9 mouse cellular contexts compared by ENCODE assay signal in genomic region chr2:30606621-30607052, GRCm38 (mm10). TPM values are rescaled to one million over a fixed set of nuclear protein-coding genes. Genes with fewer than 3 reads are reported as not detected.
DNase-seq lines count a peak whose midpoint lies in the region; ATAC-seq and TF ChIP-seq lines count a peak whose summit lies in the region.
"Had no signal": no experiment of that assay in that cellular context is flagged by ENCODE, and none has a peak within 500 bp of the region (broad histone marks: within the 10 kb centered on the region; RNA-seq: fewer than 3 reads in every experiment).

No protein-coding gene starts in this region.

- ATAC-seq in lung, embryonic 16.5 days (ENCODE audit: low read depth): no peak
- no peak for ATAC-seq in lung, postnatal 0 days
- ATAC-seq in hindbrain, embryonic 12.5 days (ENCODE audit: low FRiP score): peak; percentile 73
- no peak for ATAC-seq in limb, embryonic 11.5 days (ENCODE audit: insufficient number of reproducible peaks, low FRiP score, low TSS enrichment, low read depth)
- 0 out of 2 replicates have a peak, but pooled peaks have one; percentile 16 for ATAC-seq in stomach, embryonic 16.5 days (ENCODE audit: insufficient read depth, low FRiP score)
- ATAC-seq in inflammation-experienced regulatory T-cells, adult 6 months: no peak

- no peaks in the 10 kb centered on the region for H3K27me3 ChIP-seq in lung, embryonic 16.5 days (ENCODE audit: control insufficient read depth, insufficient read depth, low read depth, low read length)
- no peaks in the 10 kb centered on the region for H3K27me3 ChIP-seq in lung, postnatal 0 days (replicated peaks; ENCODE audit: insufficient read depth, low read length)
- H3K27me3 ChIP-seq in hindbrain, embryonic 12.5 days: no peaks in the 10 kb centered on the region
- no peaks in the 10 kb centered on the region for H3K27me3 ChIP-seq in limb, embryonic 11.5 days (ENCODE audit: control insufficient read depth, insufficient read depth, low read length)
- no peaks in the 10 kb centered on the region for H3K27me3 ChIP-seq in stomach, embryonic 16.5 days (ENCODE audit: control insufficient read depth, insufficient read depth, low read length)

- H3K4me2 ChIP-seq in lung, embryonic 16.5 days (ENCODE audit: low read depth, low read length): peak overlapping the region; percentile 10; the same call in 1 of the 2 replicates
- no peak overlapping the region for H3K4me2 ChIP-seq in lung, postnatal 0 days (replicated peaks; ENCODE audit: low read depth, low read length)
- peak overlapping the region; percentile 40 for H3K4me2 ChIP-seq in hindbrain, embryonic 12.5 days (replicated peaks)
- H3K4me2 ChIP-seq in limb, embryonic 11.5 days (ENCODE audit: low read depth, severe bottlenecking): peak overlapping the region; percentile 26; the same call in 1 of the 2 replicates
- peak overlapping the region; percentile 30 for H3K4me2 ChIP-seq in stomach, embryonic 16.5 days (ENCODE audit: low read depth, low read length)
- H3K4me2 ChIP-seq: liver, embryonic 13.5 days had no signal

- H3K36me3 ChIP-seq in lung, embryonic 16.5 days (ENCODE audit: control insufficient read depth, insufficient read depth, low read length): no peaks in the 10 kb centered on the region
- no peaks in the 10 kb centered on the region for H3K36me3 ChIP-seq in lung, postnatal 0 days (ENCODE audit: insufficient read depth, low read length)
- H3K36me3 ChIP-seq in hindbrain, embryonic 12.5 days: no peaks in the 10 kb centered on the region
- H3K36me3 ChIP-seq in limb, embryonic 11.5 days (ENCODE audit: control insufficient read depth, insufficient read depth, low read length): no peaks in the 10 kb centered on the region
- no peaks in the 10 kb centered on the region for H3K36me3 ChIP-seq in stomach, embryonic 16.5 days (ENCODE audit: control insufficient read depth, insufficient read depth, low read length)
- H3K36me3 ChIP-seq: liver, embryonic 13.5 days had no signal

- H3K4me3 ChIP-seq in lung, embryonic 16.5 days (ENCODE audit: low read length): no peak overlapping the region
- H3K4me3 ChIP-seq in lung, postnatal 0 days (ENCODE audit: low read depth, low read length): no peak overlapping the region
- H3K4me3 ChIP-seq in hindbrain, embryonic 12.5 days: no peak overlapping the region; the same call in 1 of the 2 replicates
- H3K4me3 ChIP-seq in limb, embryonic 11.5 days (ENCODE audit: low read depth, low read length): no peak overlapping the region
- no peak overlapping the region for H3K4me3 ChIP-seq in stomach, embryonic 16.5 days (replicated peaks; ENCODE audit: low read length)
- H3K4me3 ChIP-seq: liver, embryonic 13.5 days had no signal

- no peak overlapping the region for H3K27ac ChIP-seq in lung, embryonic 16.5 days (ENCODE audit: low read length)
- no peak overlapping the region for H3K27ac ChIP-seq in lung, postnatal 0 days (ENCODE audit: low read length)
- H3K27ac ChIP-seq in hindbrain, embryonic 12.5 days: peak overlapping the region; percentile 96
- peak overlapping the region; percentile 93 for H3K27ac ChIP-seq in limb, embryonic 11.5 days (replicated peaks; ENCODE audit: low read depth, low read length)
- H3K27ac ChIP-seq in stomach, embryonic 16.5 days (ENCODE audit: low read length): peak overlapping the region; percentile 48
- H3K27ac ChIP-seq: liver, embryonic 13.5 days had no signal

- 17% methylated on average over 23 of the region's 23 CpGs for WGBS in lung, embryonic 16.5 days
- WGBS in lung, postnatal 0 days: 29% methylated on average over 23 of the region's 23 CpGs
- WGBS in hindbrain, embryonic 12.5 days: 8% methylated on average over 23 of the region's 23 CpGs
- 11% methylated on average over 23 of the region's 23 CpGs for WGBS in limb, embryonic 11.5 days
- WGBS in stomach, embryonic 16.5 days: 16% methylated on average over 23 of the region's 23 CpGs

- peak overlapping the region; percentile 46; the same call in 1 of the 2 replicates for H3K9ac ChIP-seq in lung, embryonic 16.5 days (ENCODE audit: low read length)
- H3K9ac ChIP-seq in lung, postnatal 0 days (replicated peaks; ENCODE audit: low read depth): no peak overlapping the region
- H3K9ac ChIP-seq in hindbrain, embryonic 12.5 days: peak overlapping the region; percentile 42; the same call in 1 of the 2 replicates
- no peak overlapping the region for H3K9ac ChIP-seq in limb, embryonic 11.5 days (ENCODE audit: low read length)
- H3K9ac ChIP-seq in stomach, embryonic 16.5 days (ENCODE audit: low read length): peak overlapping the region; percentile 56
- H3K9ac ChIP-seq: liver, embryonic 13.5 days had no signal

- TF ChIP-seq CTCF in lung, postnatal 0 days (IDR thresholded peaks at IDR 0.05): no peak

- H3K9me3 ChIP-seq in lung, embryonic 16.5 days (ENCODE audit: control insufficient read depth, low read length): no peaks in the 10 kb centered on the region
- no peaks in the 10 kb centered on the region for H3K9me3 ChIP-seq in lung, postnatal 0 days (ENCODE audit: low read length)
- H3K9me3 ChIP-seq in hindbrain, embryonic 12.5 days (replicated peaks): no peaks in the 10 kb centered on the region
- no peaks in the 10 kb centered on the region for H3K9me3 ChIP-seq in limb, embryonic 11.5 days (ENCODE audit: control insufficient read depth, low read length)
- no peaks in the 10 kb centered on the region for H3K9me3 ChIP-seq in stomach, embryonic 16.5 days (replicated peaks; ENCODE audit: control insufficient read depth, low read length)
- H3K9me3 ChIP-seq: liver, embryonic 13.5 days had no signal

- H3K4me1 ChIP-seq in lung, embryonic 16.5 days (replicated peaks; ENCODE audit: control insufficient read depth, insufficient read depth, low read length): peaks cover 34% of the 10 kb centered on the region
- peaks cover 15% of the 10 kb centered on the region for H3K4me1 ChIP-seq in lung, postnatal 0 days (ENCODE audit: insufficient read depth, low read depth, low read length)
- peaks cover 69% of the 10 kb centered on the region for H3K4me1 ChIP-seq in hindbrain, embryonic 12.5 days
- peaks cover 36% of the 10 kb centered on the region for H3K4me1 ChIP-seq in limb, embryonic 11.5 days (ENCODE audit: control insufficient read depth, insufficient read depth, low read length)
- H3K4me1 ChIP-seq in stomach, embryonic 16.5 days (ENCODE audit: control insufficient read depth, insufficient read depth, low read length): peaks cover 41% of the 10 kb centered on the region

- no peak for TF ChIP-seq EP300 in lung, postnatal 0 days (IDR thresholded peaks at IDR 0.05)

- DNase-seq in lung, postnatal 0 days (ENCODE audit: low spot score): no peak
- DNase-seq in limb, embryonic 11.5 days (ENCODE audit: low spot score): no peak
- no peak for DNase-seq in adrenal gland, postnatal 25 days
- DNase-seq in lung, adult 18-20 months: no peak
- DNase-seq: liver, embryonic 13.5 days had no signal

RNA-seq across cellular contexts. Expression of gene Cstad, which starts 11.8 kb away (rescaled TPM):
- 0.69 and 1.6 TPM in 2 replicates for polyA plus RNA-seq in lung, embryonic 16.5 days (2015; fragmentation: Nextera tagmentation; extraction: Ambion mirVana)
- polyA plus RNA-seq in lung, postnatal 0 days (2015; fragmentation: Nextera tagmentation; extraction: Ambion mirVana): 1.9 and 2.3 TPM in 2 replicates
- polyA plus RNA-seq in hindbrain, embryonic 12.5 days (2016; fragmentation: Nextera tagmentation; extraction: Ambion mirVana): 0.45 and 0.89 TPM in 2 replicates
- polyA plus RNA-seq in limb, embryonic 11.5 days (2014; fragmentation: Nextera tagmentation; extraction: Ambion mirVana): 0.37 and 1.0 TPM in 2 replicates
- polyA plus RNA-seq in stomach, embryonic 16.5 days (2015; fragmentation: Nextera tagmentation; extraction: Ambion mirVana): 0.34 and 1.1 TPM in 2 replicates
- total RNA-seq in adrenal gland, postnatal 25 days (2021): 1.6 and 4.4 TPM in 2 replicates
- 1 to 10 TPM; 3.0 to 8.3 (median 4.3) TPM for polyA plus RNA-seq in inflammation-experienced regulatory T-cells, adult 6 months (2017; shearing (Covaris generic))

Comparison
In these comparisons a context has a peak if more than half of its experiments do, and no peak if none do; other contexts are left out.
1. H3K9ac ChIP-seq: peak in lung, embryonic 16.5 days (single experiment), hindbrain, embryonic 12.5 days (single experiment) and stomach, embryonic 16.5 days (single experiment); none in lung, postnatal 0 days (single experiment) and limb, embryonic 11.5 days (single experiment).
2. ATAC-seq: peak in hindbrain, embryonic 12.5 days (single experiment) and stomach, embryonic 16.5 days (single experiment); none in lung, embryonic 16.5 days (single experiment), lung, postnatal 0 days (single experiment), limb, embryonic 11.5 days (single experiment) and inflammation-experienced regulatory T-cells, adult 6 months (single experiment).
3. H3K27ac ChIP-seq: peak in hindbrain, embryonic 12.5 days (single experiment), limb, embryonic 11.5 days (single experiment) and stomach, embryonic 16.5 days (single experiment); none in lung, embryonic 16.5 days (single experiment) and lung, postnatal 0 days (single experiment).